Mouse (Mus musculus) bone marrow macrophage, adult 2 months (primary cell): ENCODE data around the gene Slc34a3.

Experiments used
- CTCF ChIP-seq: IDR thresholded peaks from 2 replicates; pipeline ENCODE4 v1.5.1; 2012; ENCODE audit warnings: low read depth, mild to moderate bottlenecking, low read length, moderate library complexity
- POLR2A ChIP-seq: IDR thresholded peaks from 2 replicates; pipeline ENCODE4 v1.6.1; 2012; ENCODE audit warnings: mild to moderate bottlenecking, low read depth, low read length, borderline replicate concordance

DNA sequence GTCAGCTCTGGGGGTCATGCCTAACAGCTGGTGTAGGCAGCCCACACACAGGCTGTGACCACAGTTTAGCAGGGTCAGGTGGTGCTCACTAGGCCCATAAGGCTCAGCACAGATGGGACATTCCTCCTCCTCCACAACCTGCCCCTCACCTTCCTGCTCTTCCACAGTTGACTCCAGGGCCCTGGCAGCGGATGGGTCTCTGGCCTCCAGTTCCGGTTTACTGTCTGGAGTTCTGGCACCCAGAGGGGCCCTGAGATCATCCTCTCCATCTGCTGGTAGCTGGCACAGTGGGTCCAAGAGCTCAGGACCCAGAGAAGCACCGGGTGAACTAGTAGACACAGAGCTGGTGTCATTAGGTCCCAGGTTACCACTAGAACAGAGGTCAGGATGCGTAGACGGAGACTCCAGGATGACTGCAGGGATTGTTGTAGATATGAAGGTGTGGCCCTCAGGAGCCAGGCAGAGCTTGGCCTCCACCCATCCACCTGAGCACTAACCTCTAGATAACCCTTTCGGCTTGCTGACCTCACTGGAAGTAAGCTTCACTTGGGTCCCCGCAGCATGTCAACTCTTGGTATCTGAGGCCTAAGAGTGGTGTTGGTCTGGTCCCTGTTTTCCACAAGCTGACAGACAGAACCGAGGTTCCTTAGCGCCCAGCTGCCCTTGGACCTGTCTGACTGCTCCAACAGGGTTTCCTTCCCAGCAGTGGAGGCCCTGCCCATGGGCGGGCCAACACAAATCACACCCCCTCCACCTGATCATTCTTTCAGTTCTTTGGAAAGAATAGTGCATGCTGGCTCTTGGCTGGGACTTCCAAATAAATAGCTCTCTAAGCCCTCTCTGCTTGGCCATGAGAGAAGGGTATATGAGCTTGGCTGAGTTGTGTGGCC is 12.3 kb upstream of the Slc34a3 start, which contains the start of gene AL732309.1:
- TF ChIP-seq CTCF (no peak), POLR2A (no peak)
